13 mouse cellular contexts compared by ENCODE assay signal in the genomic region with DNA sequence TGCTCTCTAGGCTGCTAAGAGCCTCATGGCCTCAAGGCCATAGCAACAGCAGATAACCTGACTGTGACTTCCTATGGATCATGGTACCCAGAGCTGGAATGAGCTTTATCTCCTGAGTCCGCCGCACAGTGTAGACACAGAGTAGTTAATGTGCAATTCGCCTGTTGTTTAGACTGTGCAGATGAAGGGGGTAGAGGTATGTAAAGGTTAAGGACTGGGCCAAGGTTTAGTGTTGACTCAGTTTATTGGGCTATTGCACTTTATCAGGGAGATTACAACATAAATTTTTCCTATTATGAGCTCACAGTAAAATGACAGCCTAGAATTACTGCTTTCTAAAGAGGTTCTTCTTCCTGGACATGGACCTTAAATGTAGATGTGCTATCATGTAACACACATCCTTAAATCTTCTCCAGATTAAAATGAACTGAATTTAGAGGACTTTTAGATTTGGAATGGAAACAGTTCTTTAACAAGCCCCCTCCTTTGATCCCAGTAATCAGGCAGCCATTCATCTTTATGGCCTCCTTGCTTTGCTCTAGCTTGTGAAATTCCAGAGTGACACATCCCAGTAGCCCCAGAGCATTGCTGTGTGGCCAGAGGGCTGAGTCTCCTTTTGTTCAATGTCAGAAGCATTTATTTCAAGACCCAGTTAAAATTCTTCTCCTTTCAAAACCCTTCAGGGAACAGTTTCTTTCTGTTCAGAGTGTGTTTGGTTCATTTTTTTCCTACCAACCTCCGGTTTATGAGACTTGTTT.
DNase-seq lines count a peak whose midpoint lies in the region; ATAC-seq and TF ChIP-seq lines count a peak whose summit lies in the region.
"Had no signal": no experiment of that assay in that cellular context is flagged by ENCODE, and none has a peak within 500 bp of the region (broad histone marks: within the 10 kb centered on the region; RNA-seq: fewer than 3 reads in every experiment).

No protein-coding gene starts in this region.

- H3K4me3 ChIP-seq in lung, embryonic 15.5 days = no peak overlapping the region
- H3K4me3 ChIP-seq in intestine, postnatal 0 days (ENCODE audit: low read depth, low read length) = no peak overlapping the region
- no peak overlapping the region for H3K4me3 ChIP-seq in stomach, embryonic 16.5 days (replicated peaks; ENCODE audit: low read length)
- H3K4me3 ChIP-seq: embryonic facial prominence, embryonic 13.5 days; heart, adult 2 months; layer of hippocampus, adult 2 months; limb, embryonic 15.5 days had no signal

- no peaks in the 10 kb centered on the region for H3K36me3 ChIP-seq in lung, embryonic 15.5 days
- no peaks in the 10 kb centered on the region for H3K36me3 ChIP-seq in intestine, postnatal 0 days (ENCODE audit: control insufficient read depth, insufficient read depth)
- no peaks in the 10 kb centered on the region for H3K36me3 ChIP-seq in stomach, embryonic 16.5 days (ENCODE audit: control insufficient read depth, insufficient read depth, low read length)
- H3K36me3 ChIP-seq: embryonic facial prominence, embryonic 13.5 days; limb, embryonic 15.5 days had no signal

- 0 out of 2 replicates have a peak, but pooled peaks cover 6% of the 10 kb centered on the region for H3K4me1 ChIP-seq in lung, embryonic 15.5 days
- no peaks in the 10 kb centered on the region for H3K4me1 ChIP-seq in intestine, postnatal 0 days (replicated peaks; ENCODE audit: control insufficient read depth, insufficient read depth, low read length)
- no peaks in the 10 kb centered on the region for H3K4me1 ChIP-seq in stomach, embryonic 16.5 days (ENCODE audit: control insufficient read depth, insufficient read depth, low read length)
- H3K4me1 ChIP-seq: embryonic facial prominence, embryonic 13.5 days; limb, embryonic 15.5 days had no signal

- 40% methylated on average over 4 of the region's 4 CpGs for WGBS in lung, embryonic 15.5 days
- WGBS in intestine, postnatal 0 days = 21% methylated on average over 4 of the region's 4 CpGs
- WGBS in stomach, embryonic 16.5 days = 51% methylated on average over 4 of the region's 4 CpGs

- no peaks in the 10 kb centered on the region for H3K27me3 ChIP-seq in lung, embryonic 15.5 days
- no peaks in the 10 kb centered on the region for H3K27me3 ChIP-seq in intestine, postnatal 0 days (replicated peaks; ENCODE audit: control insufficient read depth, insufficient read depth, low read length)
- no peaks in the 10 kb centered on the region for H3K27me3 ChIP-seq in stomach, embryonic 16.5 days (ENCODE audit: control insufficient read depth, insufficient read depth, low read length)
- H3K27me3 ChIP-seq: embryonic facial prominence, embryonic 13.5 days; limb, embryonic 15.5 days had no signal

- H3K9ac ChIP-seq in lung, embryonic 15.5 days = no peak overlapping the region
- no peak overlapping the region for H3K9ac ChIP-seq in intestine, postnatal 0 days (ENCODE audit: low read depth, low read length)
- H3K9ac ChIP-seq in stomach, embryonic 16.5 days (ENCODE audit: low read length) = no peak overlapping the region
- H3K9ac ChIP-seq: embryonic facial prominence, embryonic 13.5 days; forebrain, postnatal 0 days; limb, embryonic 15.5 days had no signal

- no peak overlapping the region for H3K4me2 ChIP-seq in lung, embryonic 15.5 days
- no peak overlapping the region for H3K4me2 ChIP-seq in intestine, postnatal 0 days (replicated peaks; ENCODE audit: low read depth)
- no peak overlapping the region for H3K4me2 ChIP-seq in stomach, embryonic 16.5 days (ENCODE audit: low read depth, low read length)
- H3K4me2 ChIP-seq: embryonic facial prominence, embryonic 13.5 days; limb, embryonic 15.5 days had no signal

- ATAC-seq in lung, embryonic 15.5 days (ENCODE audit: borderline replicate concordance, extremely low read depth, low FRiP score, low TSS enrichment) = peak; percentile 39; the same call in 1 of the 2 replicates
- peak; percentile 99 for ATAC-seq in intestine, postnatal 0 days
- ATAC-seq in stomach, embryonic 16.5 days (ENCODE audit: insufficient read depth, low FRiP score) = peak; percentile 90
- no peak for ATAC-seq in cerebellum, adult (ENCODE audit: insufficient number of reproducible peaks, low FRiP score, low TSS enrichment)
- ATAC-seq: forebrain, postnatal 0 days had no signal

- H3K27ac ChIP-seq in lung, embryonic 15.5 days = no peak overlapping the region
- no peak overlapping the region for H3K27ac ChIP-seq in intestine, postnatal 0 days (ENCODE audit: low read depth, low read length)
- no peak overlapping the region for H3K27ac ChIP-seq in stomach, embryonic 16.5 days (ENCODE audit: low read length)
- H3K27ac ChIP-seq: embryonic facial prominence, embryonic 13.5 days; heart, adult 2 months; layer of hippocampus, adult 2 months; limb, embryonic 15.5 days had no signal

- no peak for DNase-seq in lung, postnatal 36 days
- DNase-seq in embryo, embryonic 10.5 days (ENCODE audit: low spot score) = peak; percentile 54
- DNase-seq in layer of hippocampus, adult 18-20 months (ENCODE audit: low spot score in 2 of 2) = no peak
- DNase-seq: forebrain, postnatal 0 days; heart, adult 2 months; heart, postnatal 4 days had no signal

- H3K9me3 ChIP-seq in lung, embryonic 15.5 days = no peaks in the 10 kb centered on the region
- no peaks in the 10 kb centered on the region for H3K9me3 ChIP-seq in intestine, postnatal 0 days (ENCODE audit: control insufficient read depth)
- no peaks in the 10 kb centered on the region for H3K9me3 ChIP-seq in stomach, embryonic 16.5 days (replicated peaks; ENCODE audit: control insufficient read depth, low read length)
- H3K9me3 ChIP-seq: embryonic facial prominence, embryonic 13.5 days; limb, embryonic 15.5 days had no signal

- no peak for TF ChIP-seq CTCF in intestine, postnatal 0 days (IDR thresholded peaks at IDR 0.05; ENCODE audit: low read depth)
